Mouse (Mus musculus): ENCODE results near the gene Fam20c. TPM values are rescaled to one million over a fixed set of nuclear protein-coding genes. Genes with fewer than 3 reads are reported as not detected.

Fam20c gene
- polyA plus RNA-seq, 1 experiment from 2014 or later, result 44.0 TPM

DNA sequence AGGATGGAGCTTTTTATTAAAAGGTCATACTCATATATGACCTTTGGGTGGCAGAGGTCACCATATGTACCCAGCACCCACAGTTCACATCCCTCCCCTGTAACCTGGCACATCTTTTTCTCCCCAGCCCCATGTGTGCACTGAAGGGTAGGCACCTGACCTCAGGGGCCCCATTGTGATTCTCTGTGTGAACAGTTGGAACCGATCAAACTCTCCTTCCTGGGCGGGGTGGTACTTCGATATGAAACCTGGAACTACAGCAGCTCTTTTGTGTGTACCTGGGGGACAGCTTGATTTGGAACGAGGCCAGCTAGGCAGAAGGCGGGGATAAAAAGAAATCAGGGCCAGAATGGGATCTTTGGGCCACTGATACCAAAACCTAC is 96.1 kb downstream of the Fam20c start:
- H3K9ac ChIP-seq (ENCODE audit: low read depth, low read length), result no peak overlapping the region
- no peak for ATAC-seq
- no peak overlapping the region for H3K4me3 ChIP-seq (ENCODE audit: low read length)
- no peaks in the 10 kb centered on the region for H3K36me3 ChIP-seq (ENCODE audit: control insufficient read depth, insufficient read depth, low read length)
- no peak overlapping the region for H3K4me2 ChIP-seq (ENCODE audit: low read length)
- WGBS, result 86% methylated on average over 5 of the region's 5 CpGs
- H3K9me3 ChIP-seq (ENCODE audit: control insufficient read depth, low read length), result no peaks in the 10 kb centered on the region
- H3K27me3 ChIP-seq (replicated peaks; ENCODE audit: control insufficient read depth, insufficient read depth, low read length), result no peaks in the 10 kb centered on the region
- peaks cover 3% of the 10 kb centered on the region; the same call in 1 of the 2 replicates for H3K4me1 ChIP-seq (ENCODE audit: control insufficient read depth, insufficient read depth, low read depth, low read length)
- H3K27ac ChIP-seq (ENCODE audit: low read depth, low read length), result no peak overlapping the region

GRCm38 (mm10) chr5:138851296-138851780 is 97.0 kb downstream of the Fam20c start:
- no peaks in the 10 kb centered on the region for H3K36me3 ChIP-seq (ENCODE audit: control insufficient read depth, insufficient read depth, low read length)
- H3K4me2 ChIP-seq (ENCODE audit: low read length), result no peak overlapping the region
- no peaks in the 10 kb centered on the region for H3K27me3 ChIP-seq (replicated peaks; ENCODE audit: control insufficient read depth, insufficient read depth, low read length)
- H3K9me3 ChIP-seq (ENCODE audit: control insufficient read depth, low read length), result no peaks in the 10 kb centered on the region
- H3K9ac ChIP-seq (ENCODE audit: low read depth, low read length), result no peak overlapping the region
- peaks cover 3% of the 10 kb centered on the region; the same call in 1 of the 2 replicates for H3K4me1 ChIP-seq (ENCODE audit: control insufficient read depth, insufficient read depth, low read depth, low read length)
- no peak overlapping the region for H3K27ac ChIP-seq (ENCODE audit: low read depth, low read length)
- 90% methylated on average over 5 of the region's 5 CpGs for WGBS
- H3K4me3 ChIP-seq (ENCODE audit: low read length), result no peak overlapping the region
- no peak for ATAC-seq

DNA sequence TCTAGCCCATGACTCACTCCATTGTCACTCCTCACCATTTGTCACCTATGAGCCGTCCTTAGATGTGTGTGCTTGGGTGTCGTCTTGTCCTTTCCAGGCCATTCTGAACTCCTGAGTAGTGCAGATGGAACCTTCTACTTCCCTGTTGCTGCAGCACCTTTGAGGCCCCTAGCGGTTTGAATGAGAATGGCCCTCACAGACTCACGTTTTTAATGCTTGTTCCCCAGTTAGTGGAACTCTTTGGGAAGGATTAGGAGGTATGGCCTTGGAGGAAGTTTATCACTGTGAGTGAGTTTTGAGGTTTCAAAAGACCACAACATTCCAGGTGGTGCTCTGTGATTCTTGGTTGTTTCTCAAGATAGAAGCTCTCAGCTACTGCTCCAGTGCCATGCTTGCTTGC is 97.8 kb downstream of the Fam20c start:
- Histone ChIP-seq H3K4me1 (ENCODE audit: control insufficient read depth, insufficient read depth, low read depth, low read length) (peaks cover 3% of the 10 kb centered on the region; the same call in 1 of the 2 replicates), H3K9me3 (ENCODE audit: control insufficient read depth, low read length) (no peaks in the 10 kb centered on the region), H3K27me3 (replicated peaks; ENCODE audit: control insufficient read depth, insufficient read depth, low read length) (no peaks in the 10 kb centered on the region), H3K36me3 (ENCODE audit: control insufficient read depth, insufficient read depth, low read length) (no peaks in the 10 kb centered on the region), H3K9ac (ENCODE audit: low read depth, low read length) (no peak overlapping the region), H3K4me3 (ENCODE audit: low read length) (no peak overlapping the region), H3K4me2 (ENCODE audit: low read length) (no peak overlapping the region), H3K27ac (ENCODE audit: low read depth, low read length) (no peak overlapping the region)
- 66% methylated on average over 4 of the region's 4 CpGs for WGBS
- ATAC-seq, result no peak

DNA sequence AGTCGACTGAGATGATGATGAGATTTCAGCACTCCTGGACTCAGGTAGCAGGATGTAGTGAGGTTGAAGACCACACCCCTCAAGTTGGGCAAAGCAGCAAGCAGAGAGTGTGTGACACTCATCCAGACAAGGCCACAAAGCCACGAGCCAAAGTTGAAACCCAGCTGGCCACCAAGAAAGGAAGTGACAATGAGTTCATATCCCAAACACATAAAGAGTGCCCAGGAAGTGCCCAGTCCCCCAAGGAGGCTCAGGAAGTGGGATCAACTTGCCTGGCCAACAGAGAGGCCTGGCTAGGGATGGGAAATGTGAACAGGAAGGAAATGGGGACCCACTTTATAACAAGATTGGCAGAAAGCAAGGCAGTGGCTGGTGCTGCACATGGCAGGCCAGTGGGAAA is 99.0 kb downstream of the Fam20c start:
- Histone ChIP-seq H3K4me2 (ENCODE audit: low read length) (no peak overlapping the region), H3K27me3 (replicated peaks; ENCODE audit: control insufficient read depth, insufficient read depth, low read length) (no peaks in the 10 kb centered on the region), H3K4me3 (ENCODE audit: low read length) (no peak overlapping the region), H3K9me3 (ENCODE audit: control insufficient read depth, low read length) (no peaks in the 10 kb centered on the region), H3K4me1 (ENCODE audit: control insufficient read depth, insufficient read depth, low read depth, low read length) (no peaks in the 10 kb centered on the region), H3K27ac (ENCODE audit: low read depth, low read length) (no peak overlapping the region), H3K36me3 (ENCODE audit: control insufficient read depth, insufficient read depth, low read length) (no peaks in the 10 kb centered on the region), H3K9ac (ENCODE audit: low read depth, low read length) (no peak overlapping the region)
- 76% methylated on average over 2 of the region's 2 CpGs for WGBS
- no peak for ATAC-seq

- 33% methylated on average over 9 of the region's 9 CpGs for WGBS
- Histone ChIP-seq H3K9me3 (ENCODE audit: control insufficient read depth, low read length) (no peaks in the 10 kb centered on the region), H3K9ac (ENCODE audit: low read depth, low read length) (no peak overlapping the region), H3K4me1 (ENCODE audit: control insufficient read depth, insufficient read depth, low read depth, low read length) (no peaks in the 10 kb centered on the region), H3K36me3 (ENCODE audit: control insufficient read depth, insufficient read depth, low read length) (no peaks in the 10 kb centered on the region), H3K27me3 (replicated peaks; ENCODE audit: control insufficient read depth, insufficient read depth, low read length) (no peaks in the 10 kb centered on the region), H3K4me2 (ENCODE audit: low read length) (no peak overlapping the region), H3K27ac (ENCODE audit: low read depth, low read length) (no peak overlapping the region), H3K4me3 (ENCODE audit: low read length) (no peak overlapping the region)
- ATAC-seq, result peak; percentile 60; the same call in 1 of the 2 replicates
These were observed 102.8 kb downstream of the Fam20c start for GRCm38 (mm10) chr5:138857010-138857617.

GRCm38 (mm10) chr5:138857811-138858251 is 103.5 kb downstream of the Fam20c start:
- Histone ChIP-seq H3K36me3 (ENCODE audit: control insufficient read depth, insufficient read depth, low read length) (no peaks in the 10 kb centered on the region), H3K4me1 (ENCODE audit: control insufficient read depth, insufficient read depth, low read depth, low read length) (no peaks in the 10 kb centered on the region), H3K9me3 (ENCODE audit: control insufficient read depth, low read length) (no peaks in the 10 kb centered on the region), H3K27me3 (replicated peaks; ENCODE audit: control insufficient read depth, insufficient read depth, low read length) (no peaks in the 10 kb centered on the region), H3K4me2 (ENCODE audit: low read length) (no peak overlapping the region), H3K27ac (ENCODE audit: low read depth, low read length) (no peak overlapping the region), H3K4me3 (ENCODE audit: low read length) (no peak overlapping the region), H3K9ac (ENCODE audit: low read depth, low read length) (no peak overlapping the region)
- 61% methylated on average over 13 of the region's 13 CpGs for WGBS
- ATAC-seq, result no peak

Other genes starting within 250 kb of the Fam20c start
- gene 1700123K08Rik, start 189.8 kb upstream of the Fam20c start, polyA plus RNA-seq (2015; fragmentation: Nextera tagmentation; extraction: Ambion mirVana), result not detected in 2 replicates
- gene Zfp68, start 134.8 kb upstream of the Fam20c start, polyA plus RNA-seq (2015; fragmentation: Nextera tagmentation; extraction: Ambion mirVana), result 65.2 and 69.4 TPM in 2 replicates
- 19.2 and 20.6 TPM in 2 replicates for gene A430033K04Rik, start 131.7 kb upstream of the Fam20c start, polyA plus RNA-seq (2015; fragmentation: Nextera tagmentation; extraction: Ambion mirVana)
- 0.60 and 0.93 TPM in 2 replicates for gene Gm5294, start 65.6 kb downstream of the Fam20c start, polyA plus RNA-seq (2015; fragmentation: Nextera tagmentation; extraction: Ambion mirVana)
- gene Pdgfa, start 242.9 kb downstream of the Fam20c start, polyA plus RNA-seq (2015; fragmentation: Nextera tagmentation; extraction: Ambion mirVana), result 26.2 and 33.4 TPM in 2 replicates